Mouse (Mus musculus) gastrocnemius, adult 18-20 months (tissue): Measurements from ENCODE around the gene Rad9b. TPM values are rescaled to one million over a fixed set of nuclear protein-coding genes. Genes with fewer than 3 reads are reported as not detected.
A peak's percentile ranks its signal among the peaks of the same experiment; 100 is the strongest.

Source experiments
- DNase-seq: peaks from one replicate; pipeline ENCODE4 v3.0.0; 2021; ENCODE audit warnings: low spot score
- total RNA-seq, 2 experiments: library from RNA; stranded (reverse); gene quantifications; 2 replicates each; pipeline ENCODE4 v1.2.3; 2021

Gene Rad9b
- total RNA-seq, 2 experiments from 2014 or later, result 0.27 to 0.69 TPM

DNA sequence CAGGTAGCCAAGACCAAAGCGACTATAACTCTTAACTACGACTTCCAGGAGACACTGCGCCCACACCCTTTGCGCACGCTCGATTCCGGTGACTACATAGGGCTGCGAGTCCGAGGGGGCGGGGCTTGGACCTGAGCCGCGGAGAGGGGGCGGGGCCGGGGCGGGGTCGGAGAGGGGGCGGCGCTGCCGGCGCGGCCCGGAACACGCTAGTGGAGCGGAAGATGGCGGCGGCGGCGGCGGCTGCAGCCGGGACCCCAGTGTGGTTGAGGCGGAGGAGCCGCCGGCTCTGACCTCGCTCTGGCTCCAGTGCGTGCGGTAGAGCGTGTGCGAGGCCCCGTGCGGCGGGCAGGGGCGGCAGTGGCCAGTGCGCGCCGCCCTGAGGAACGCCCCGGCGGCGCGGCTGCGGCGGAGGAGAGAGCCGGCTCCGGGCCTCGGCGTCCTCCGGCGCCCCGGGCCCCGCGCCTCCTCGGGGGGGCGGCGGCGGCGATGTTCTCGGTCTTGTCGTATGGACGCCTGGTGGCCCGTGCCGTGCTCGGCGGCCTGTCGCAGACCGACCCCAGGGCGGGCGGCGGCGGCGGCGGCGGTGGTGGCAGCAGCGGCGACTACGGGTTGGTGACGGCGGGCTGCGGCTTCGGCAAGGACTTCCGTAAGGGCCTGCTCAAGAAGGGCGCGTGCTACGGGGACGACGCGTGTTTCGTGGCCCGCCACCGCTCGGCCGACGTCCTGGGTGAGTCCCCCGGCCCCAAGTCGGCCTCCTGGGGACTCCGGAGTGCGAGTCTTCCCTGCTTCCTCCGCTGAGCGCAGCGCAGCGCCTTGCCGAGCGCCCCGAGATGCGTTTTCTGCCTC, 69.6 kb downstream of the Rad9b start, which contains the start of gene Pptc7:
Gene Pptc7, plus strand, starts transcription at position 183 of the 846 bp plus-strand sequence.
- DNase-seq, result peak; percentile 88

DNA sequence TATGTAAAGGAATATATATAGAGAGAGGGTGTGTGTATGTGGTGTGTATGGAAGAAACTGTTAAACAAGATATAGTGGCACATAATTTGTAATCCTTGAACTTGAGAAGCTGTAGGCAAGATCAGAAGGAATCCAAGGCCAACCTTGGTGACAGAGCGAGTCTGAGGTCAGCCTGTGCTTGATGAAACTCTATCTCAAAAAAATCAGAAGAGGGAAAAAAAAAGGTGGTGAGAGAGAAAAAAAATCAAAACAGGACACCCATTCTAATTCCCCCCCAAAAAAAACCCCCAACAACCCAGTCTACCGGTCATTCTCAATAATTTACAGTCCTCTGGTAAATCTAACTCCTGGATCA, 70.2 kb downstream of the Rad9b start:
- DNase-seq, result no peak

DNA sequence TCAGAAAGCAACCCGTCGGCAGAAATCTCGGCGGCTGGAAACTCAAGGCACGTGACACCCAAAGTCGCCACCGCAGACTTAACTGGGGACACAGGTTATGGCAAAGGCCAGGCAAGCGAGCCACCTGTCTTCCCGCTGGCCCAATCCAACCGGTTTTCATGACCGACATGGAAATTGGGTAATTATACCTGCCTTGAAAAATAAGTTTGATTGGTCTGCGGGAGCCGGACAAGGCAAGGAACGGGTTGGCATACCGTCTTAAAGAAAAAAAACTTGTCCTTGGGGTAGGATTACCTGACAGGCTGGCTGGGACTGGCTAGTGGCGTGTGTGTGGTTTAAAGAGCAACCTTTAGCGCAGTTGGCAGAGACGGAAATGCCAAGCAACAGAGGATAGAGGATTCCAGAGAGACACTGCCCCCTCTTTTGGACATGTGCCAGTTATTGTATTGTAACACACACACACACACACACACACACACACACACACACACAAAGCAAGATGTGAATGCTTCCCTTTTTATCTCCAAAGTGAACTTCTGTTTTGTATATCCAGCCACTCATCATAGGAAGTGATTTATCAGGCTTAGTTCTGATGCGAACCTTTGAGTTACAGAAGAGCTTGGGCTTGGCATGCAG, 73.1 kb downstream of the Rad9b start:
- DNase-seq, result peak; percentile 76

DNA sequence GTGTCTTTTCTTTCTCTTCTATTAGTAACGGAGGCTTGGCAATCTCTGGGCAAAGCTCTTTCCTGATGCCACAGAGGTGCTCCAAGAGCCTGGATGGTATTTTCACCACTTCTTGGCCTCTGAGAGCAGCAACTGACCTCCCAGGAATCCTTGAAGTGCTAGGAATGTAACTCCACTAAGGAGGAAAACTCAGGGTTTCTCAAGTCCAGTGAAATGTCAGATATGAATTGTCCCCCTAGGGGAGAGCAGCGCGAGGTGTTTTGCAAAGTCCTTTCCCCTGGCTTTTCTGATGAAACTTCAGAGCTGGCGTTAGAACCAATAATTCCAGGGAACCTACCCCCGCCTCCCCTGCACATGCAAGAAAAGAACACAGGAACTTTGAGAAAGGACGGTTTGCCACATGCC, 73.6 kb downstream of the Rad9b start:
- no peak for DNase-seq

DNA sequence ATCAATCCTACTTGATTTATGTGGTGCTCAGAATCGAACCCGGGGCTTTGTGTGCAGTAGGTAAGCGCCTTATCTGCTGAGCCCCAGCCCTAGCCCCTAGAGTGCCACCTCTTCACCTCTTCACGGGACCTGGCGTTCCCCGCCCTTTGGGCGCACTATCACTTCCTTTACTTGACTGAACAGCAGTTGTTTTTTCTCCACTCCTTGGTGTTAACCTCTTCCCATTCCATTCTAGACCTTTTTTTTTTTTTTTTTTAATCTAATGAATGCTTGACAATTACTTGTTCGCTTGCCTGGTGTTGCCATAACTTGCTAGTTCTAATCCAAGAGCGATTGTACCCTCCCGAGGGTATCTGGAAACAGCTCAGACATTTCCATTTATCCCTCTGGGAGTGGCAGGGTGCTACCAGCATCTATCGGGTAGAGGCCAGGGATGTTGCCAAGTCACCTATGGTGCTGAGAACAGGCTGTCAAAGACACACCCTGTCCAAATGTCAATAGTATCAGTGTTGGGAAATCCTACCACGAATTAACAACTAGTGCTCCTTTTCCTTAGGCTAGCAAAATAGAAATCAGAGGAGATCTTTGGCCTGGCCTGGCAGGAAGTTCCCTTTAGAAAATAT, 74.1 kb downstream of the Rad9b start:
- peak; percentile 56 for DNase-seq

DNA sequence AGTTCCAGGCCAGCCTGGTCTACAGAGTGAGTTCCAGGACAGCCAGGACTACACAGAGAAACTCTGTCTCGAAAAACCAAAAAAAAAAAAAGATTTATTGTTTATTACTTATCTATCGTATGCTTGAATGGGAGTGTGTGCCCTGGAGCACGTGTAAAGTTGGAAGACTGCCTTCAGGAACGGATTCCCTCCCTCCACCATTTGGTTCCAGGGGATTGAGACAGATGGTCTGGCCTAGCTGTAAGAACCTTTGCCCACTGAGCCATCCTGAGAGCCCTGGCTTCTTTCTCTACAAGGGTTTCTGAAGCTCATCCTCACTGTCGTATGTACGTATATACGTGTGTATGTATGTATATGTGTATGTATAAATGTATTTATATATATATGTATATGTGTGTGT, 75.1 kb downstream of the Rad9b start:
- DNase-seq, result no peak

DNA sequence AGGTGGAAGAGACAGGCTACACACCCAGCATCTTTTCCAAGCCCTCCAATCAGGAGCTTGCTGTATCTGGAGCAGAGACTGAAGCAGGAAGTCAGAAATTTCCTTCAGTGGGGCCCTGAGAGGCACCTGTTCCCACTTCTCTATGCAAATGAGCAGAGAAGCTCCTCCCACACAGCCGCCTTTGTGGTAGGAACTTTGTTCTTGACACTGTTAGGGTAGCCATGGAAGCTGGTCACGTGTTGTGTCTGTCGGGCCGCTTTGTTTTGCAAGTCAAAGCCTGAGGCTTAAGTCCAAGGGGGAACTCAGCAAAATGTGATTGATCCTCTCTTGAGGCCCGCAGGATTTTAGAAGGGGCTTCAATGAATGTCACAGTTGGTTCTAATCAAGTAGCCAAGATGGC, 79.2 kb downstream of the Rad9b start:
- DNase-seq, result no peak

Other genes with a start within 250 kb of the Rad9b start
- not detected for gene Ccdc63, start 213.4 kb downstream of the Rad9b start, total RNA-seq
- 100 to 1,000 TPM; 125 to 143 TPM for gene Ppp1cc, start 196.0 kb downstream of the Rad9b start, total RNA-seq
- 1 to 10 TPM in 1 of 2 experiments, under 1 TPM in 1; 0.80 to 1.2 TPM for gene Hvcn1, start 147.4 kb downstream of the Rad9b start, total RNA-seq
- 1 to 10 TPM; 1.3 to 2.0 TPM for gene Tctn1, start 89.8 kb downstream of the Rad9b start, total RNA-seq
- 10 to 100 TPM; 91.6 to 96.4 TPM for gene Pptc7, start 69.9 kb downstream of the Rad9b start, total RNA-seq
- gene Vps29, start 136 bp upstream of the Rad9b start, total RNA-seq, result 10 to 100 TPM; 43.7 to 48.5 TPM
- 10 to 100 TPM; 32.8 to 35.3 TPM for gene Gpn3, start 17.6 kb upstream of the Rad9b start, total RNA-seq
- gene Fam216a, start 18.1 kb upstream of the Rad9b start, total RNA-seq, result 1 to 10 TPM; 4.5 to 5.4 TPM
- gene Arpc3, start 37.6 kb upstream of the Rad9b start, total RNA-seq, result 10 to 100 TPM; 54.0 to 63.0 TPM
- 10 to 100 TPM; 14.9 to 16.0 TPM for gene Anapc7, start 67.5 kb upstream of the Rad9b start, total RNA-seq
- gene Atp2a2, start 148.0 kb upstream of the Rad9b start, total RNA-seq, result 100 to 1,000 TPM; 447 to 563 TPM